Mouse (Mus musculus) adrenal gland, adult 18-20 months (tissue): Measurements from ENCODE around the gene Clpb. TPM values are rescaled to one million over a fixed set of nuclear protein-coding genes. Genes with fewer than 3 reads are reported as not detected.
A peak's percentile ranks its signal among the peaks of the same experiment; 100 is the strongest.

Source experiments
- DNase-seq, 2 experiments: peaks; one replicate each; pipeline ENCODE4 v3.0.0; 2021 to 2022; ENCODE audit warnings: low spot score in 2 of 2
- total RNA-seq, 2 experiments: library from RNA; stranded (reverse); gene quantifications; 1 replicate in 1 of 2; 2 replicates in 1 of 2; pipeline ENCODE4 v1.2.3; 2021

Clpb gene
- total RNA-seq, 2 experiments from 2014 or later, result 90.8 to 113 TPM

DNA sequence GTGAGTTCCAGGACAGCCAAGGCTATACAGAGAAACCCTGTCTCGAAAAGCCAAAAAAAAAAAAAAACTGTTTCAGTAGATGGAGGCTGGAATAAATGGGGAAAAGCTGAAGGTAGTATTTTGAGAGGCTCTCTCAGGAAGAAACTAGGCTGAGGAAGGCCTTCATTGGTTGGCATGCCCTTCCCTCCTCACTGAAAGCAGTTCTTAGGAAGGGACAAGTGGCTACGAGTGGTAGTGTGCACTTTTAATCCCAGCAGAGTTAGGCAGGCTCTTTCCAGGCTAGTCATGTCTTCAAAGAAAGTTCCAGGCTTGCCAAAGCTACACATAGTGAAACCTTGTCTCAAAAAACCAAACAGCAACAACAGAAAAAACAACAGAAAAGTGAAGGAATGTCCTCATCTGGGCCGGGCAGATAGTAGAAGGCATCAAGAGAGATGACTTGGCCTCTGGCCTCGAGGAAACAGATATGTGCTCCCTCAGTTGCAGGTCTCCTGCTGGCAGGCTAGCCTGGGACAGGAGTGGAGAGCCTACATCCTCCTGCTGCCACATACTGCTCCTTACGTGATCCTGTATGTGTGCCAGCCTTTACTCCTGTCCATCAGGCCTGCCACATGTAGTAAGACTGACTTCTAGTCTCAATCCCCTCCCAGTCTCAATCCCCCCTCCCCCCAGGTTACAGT lies 8.3 kb downstream of the Clpb start:
- no peak for DNase-seq

- no peak for DNase-seq
These were observed 10.1 kb downstream of the Clpb start for GRCm38 (mm10) chr7:101673497-101673896.

DNA sequence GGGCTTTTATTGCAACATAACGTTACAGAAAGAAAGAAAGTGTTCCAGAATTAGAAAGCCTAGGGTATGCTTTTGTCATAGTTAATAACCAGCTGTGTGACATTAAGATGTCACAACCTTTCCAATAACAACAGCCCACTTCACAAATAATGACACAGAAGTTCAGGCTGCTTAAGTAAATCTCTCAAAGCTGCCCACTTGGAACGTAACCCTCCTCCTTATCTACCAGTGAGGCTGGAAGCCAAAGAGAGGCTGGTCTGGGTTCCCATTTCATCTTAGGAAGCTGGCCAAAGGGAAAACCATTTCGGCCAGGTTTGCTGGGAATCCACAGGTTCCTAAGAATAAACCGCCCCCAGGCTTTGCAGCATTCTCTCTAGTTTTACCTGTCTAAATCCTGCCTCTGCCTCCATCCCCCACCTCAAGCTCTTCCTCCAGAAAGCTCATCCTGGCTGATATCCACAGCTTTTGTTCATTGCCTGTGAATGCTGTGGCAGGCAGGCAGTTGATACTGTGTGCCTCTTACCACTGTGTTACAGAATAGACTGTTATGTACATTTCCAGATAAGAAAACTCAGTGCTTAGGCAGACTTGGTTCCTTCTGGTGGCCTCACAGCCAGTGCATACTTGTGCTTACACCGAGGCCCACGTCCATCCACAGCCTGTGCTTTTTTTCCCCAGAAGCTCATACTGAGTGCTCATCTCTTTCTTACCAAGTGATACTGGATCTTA lies 12.8 kb downstream of the Clpb start:
- DNase-seq, result no peak

GRCm38 (mm10) chr7:101676762-101677308 lies 13.4 kb downstream of the Clpb start:
- no peak for DNase-seq

DNA sequence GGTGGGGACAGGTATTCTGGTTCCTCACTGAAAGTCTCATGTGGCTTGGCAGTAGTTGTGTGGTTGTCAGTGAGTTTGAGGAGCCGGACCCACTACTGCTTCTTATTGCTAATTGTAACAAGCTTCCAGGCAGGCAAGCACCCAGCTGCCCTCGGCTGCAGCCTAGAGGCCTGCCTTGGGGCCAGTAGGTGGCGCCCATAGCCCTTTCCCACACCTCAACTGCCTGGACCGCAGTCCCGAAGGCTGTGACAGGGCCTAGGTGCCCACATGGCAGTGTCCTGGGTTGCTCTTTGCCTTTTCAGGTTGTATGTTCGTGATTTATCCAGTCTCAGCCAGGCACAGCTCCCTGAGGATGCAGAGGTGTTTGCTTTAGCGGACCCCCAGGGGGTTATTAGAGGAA lies 16.2 kb downstream of the Clpb start:
- DNase-seq, result peak; percentile 72 to 77

- no peak for DNase-seq
These were observed 17.5 kb downstream of the Clpb start for GRCm38 (mm10) chr7:101680961-101681360.

GRCm38 (mm10) chr7:101681565-101682071 lies 18.2 kb downstream of the Clpb start:
- DNase-seq, result no peak

GRCm38 (mm10) chr7:101682886-101683285 lies 19.5 kb downstream of the Clpb start:
- no peak for DNase-seq

GRCm38 (mm10) chr7:101683976-101684630 lies 20.7 kb downstream of the Clpb start:
- DNase-seq, result no peak

DNA sequence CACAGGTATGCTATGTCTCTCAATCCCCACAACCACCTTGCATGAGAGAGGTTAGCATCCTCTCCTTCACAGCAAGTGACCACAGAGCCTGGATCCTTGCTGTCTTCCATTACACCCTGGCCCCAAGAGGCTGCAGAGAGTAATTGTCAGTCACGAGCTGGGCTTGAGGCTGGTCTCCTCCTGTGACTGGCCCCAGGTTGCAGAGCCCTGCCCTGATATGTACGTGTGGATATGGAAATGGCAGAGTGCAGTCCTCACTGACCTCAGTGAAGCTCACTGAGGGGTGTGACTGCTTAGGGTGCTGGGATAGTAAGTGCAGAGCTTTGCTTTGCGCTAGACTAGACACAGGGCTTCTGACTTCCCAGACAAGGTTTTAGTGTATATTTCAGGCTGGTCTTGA lies 21.2 kb downstream of the Clpb start:
- no peak for DNase-seq

DNA sequence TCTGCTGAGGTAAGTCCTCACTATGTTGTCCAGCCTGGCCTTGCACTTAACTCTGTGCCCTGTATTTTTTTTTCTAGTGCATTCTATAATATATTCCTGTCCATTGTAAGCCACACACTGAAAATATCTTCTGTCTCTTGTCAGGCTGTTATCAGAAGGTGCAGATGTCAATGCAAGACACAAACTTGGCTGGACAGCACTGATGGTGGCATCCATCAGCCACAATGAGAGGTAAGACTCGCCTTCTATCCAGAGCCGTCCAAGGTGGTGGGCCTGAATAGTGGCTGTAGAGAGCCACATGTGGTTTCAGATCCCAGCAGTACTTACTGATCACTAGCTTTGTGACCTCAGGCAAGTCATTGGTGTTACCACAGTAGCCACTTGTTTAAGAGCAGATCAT lies 23.7 kb downstream of the Clpb start:
- DNase-seq, result no peak

- DNase-seq, result no peak
These were observed 27.0 kb downstream of the Clpb start for GRCm38 (mm10) chr7:101690471-101690870.

- no peak for DNase-seq
These were observed 28.4 kb downstream of the Clpb start for GRCm38 (mm10) chr7:101691863-101692262.

DNA sequence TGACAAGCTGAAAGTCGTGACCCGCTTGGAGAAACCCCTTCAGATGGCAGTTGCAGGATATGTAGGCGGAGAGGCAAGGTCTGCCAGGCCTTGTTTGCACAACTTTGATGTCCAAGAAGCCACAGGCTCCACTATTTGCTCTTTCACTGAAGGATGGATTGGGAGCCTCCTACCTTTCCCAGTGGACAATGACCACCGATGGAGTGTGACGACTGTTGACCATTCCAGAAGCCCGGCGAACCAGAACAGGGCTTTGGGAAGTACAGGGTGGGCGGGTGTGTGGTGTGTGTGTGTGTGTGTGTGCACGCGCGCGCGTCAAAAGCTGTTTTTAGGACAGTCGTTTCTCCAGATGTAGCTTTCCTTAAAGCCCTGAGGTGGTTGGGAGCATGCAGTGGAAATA lies 29.0 kb downstream of the Clpb start:
- DNase-seq, result no peak

DNA sequence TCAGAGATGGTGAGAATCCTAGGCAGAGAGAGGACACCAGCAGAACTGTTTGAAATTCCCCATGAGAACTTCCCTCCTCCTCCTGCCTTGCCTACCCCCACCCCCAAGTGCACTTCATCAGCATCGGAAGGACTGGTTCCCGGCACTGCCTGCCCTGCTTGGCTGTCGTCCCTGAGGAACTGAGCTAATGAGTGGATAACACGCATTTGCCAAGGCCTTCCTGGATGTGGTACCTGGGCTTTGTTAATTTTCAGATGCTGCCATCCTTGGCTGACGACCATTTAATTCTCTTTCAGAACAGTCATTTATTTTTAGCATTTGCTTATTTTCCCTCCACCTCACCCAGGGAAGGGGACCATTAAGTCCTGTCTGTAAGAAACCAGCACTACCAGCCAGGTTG lies 32.0 kb downstream of the Clpb start:
- no peak for DNase-seq

DNA sequence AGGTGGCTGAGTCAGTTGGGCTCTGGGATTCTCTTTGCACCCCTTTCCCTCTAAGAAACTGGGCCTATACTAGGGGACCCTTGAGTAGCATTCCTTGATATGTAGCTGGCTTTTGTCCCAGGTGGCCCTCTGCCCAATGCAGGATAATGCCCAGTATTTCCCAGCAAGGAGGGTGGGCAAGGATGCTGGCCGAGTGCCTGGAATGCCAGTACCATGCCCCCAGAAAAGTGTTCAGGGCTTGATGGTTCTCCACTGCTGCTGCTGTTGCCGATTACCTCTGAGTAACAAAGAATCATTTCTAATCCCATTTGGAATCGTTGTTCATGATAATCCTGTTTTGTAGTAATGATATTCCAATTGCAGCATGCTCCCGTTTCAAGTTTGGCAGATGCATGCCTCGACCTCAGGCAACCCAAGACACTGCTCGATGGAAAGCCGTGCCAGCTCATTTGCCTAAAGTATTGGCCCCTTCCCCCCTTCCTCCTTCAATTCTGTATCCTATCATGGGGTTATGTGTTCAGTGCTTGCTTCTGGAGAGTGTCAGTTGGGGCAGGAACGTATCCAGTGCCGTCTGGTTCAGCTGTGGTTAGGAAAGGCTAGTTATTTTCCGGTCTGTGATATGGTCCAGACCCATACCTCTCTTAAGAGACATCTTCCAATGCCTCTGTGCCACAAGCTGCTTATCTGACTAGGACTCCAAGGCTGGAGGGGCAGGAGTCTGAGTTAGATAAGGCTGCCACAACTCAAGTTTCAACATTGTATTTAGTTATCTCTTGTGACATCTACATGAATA lies 33.7 kb downstream of the Clpb start:
- DNase-seq, result no peak

- no peak for DNase-seq
These were observed 36.9 kb downstream of the Clpb start for GRCm38 (mm10) chr7:101700296-101700695.

DNA sequence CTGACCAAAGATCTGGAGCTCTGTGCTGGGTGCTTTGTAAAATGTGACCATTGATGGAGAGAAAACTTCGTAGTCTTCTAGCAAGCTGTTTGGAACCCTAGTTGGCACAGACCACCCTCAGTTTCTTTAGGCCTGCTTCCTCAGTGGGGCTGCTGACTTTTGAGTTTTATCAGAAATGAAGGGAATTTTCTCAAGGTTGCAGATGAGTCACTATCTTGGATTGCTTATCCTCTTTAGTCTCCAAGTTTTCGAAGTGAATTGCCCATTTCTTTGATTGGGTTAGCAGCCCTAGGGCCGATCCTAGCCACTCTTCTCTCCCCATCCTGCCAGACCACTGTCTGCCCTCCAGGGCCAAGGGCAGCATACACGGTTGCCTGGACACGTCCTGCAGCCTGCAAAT lies 39.3 kb downstream of the Clpb start:
- DNase-seq, result no peak

GRCm38 (mm10) chr7:101709586-101709985 lies 46.2 kb downstream of the Clpb start:
- no peak for DNase-seq

GRCm38 (mm10) chr7:101710236-101710635 lies 46.8 kb downstream of the Clpb start:
- no peak for DNase-seq

- no peak for DNase-seq
These were observed 50.5 kb downstream of the Clpb start for GRCm38 (mm10) chr7:101713828-101714400.
